Comparison of ENCODE assay signal across 8 mouse cellular contexts in the genomic region with DNA sequence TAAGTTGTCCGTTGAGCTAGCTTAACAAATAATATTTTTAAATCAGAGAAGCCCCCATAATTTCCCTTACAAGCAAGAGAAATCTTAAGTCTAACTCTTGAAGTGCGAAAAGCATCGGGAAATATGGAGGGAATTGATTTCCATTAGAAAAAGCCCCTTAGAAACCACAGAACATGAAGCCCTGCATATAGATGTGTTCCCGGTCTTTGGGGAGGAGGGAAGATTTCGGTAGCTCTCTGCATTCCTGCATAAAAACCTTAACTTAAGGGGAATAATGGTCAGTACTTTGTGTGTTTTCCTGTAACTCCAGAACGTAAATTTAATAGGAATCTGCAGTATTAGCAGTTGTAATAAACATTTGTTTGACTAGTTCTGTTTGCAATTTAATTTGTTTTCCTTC.
DNase-seq lines count a peak whose midpoint lies in the region; ATAC-seq and TF ChIP-seq lines count a peak whose summit lies in the region.

No protein-coding gene starts in this region.

- H3K27ac ChIP-seq in kidney, embryonic 14.5 days (ENCODE audit: low read depth, low read length) = peak overlapping the region; percentile 100
- no peak overlapping the region for H3K27ac ChIP-seq in cortical plate, adult 2 months (ENCODE audit: insufficient read depth, low read length)
- H3K27ac ChIP-seq in hindbrain, embryonic 16.5 days (ENCODE audit: low read depth, low read length) = peak overlapping the region; percentile 99
- H3K27ac ChIP-seq in midbrain, postnatal 0 days (ENCODE audit: low read depth, low read length) = peak overlapping the region; percentile 97

- no peak for ATAC-seq in kidney, embryonic 14.5 days (ENCODE audit: low FRiP score, low TSS enrichment)
- ATAC-seq in hindbrain, embryonic 16.5 days = no peak
- ATAC-seq in midbrain, postnatal 0 days (ENCODE audit: low FRiP score) = no peak
- ATAC-seq in activated CD4-positive, CD25-positive, alpha-beta regulatory T cell, adult 4 months = no peak

- peak overlapping the region; percentile 53 for H3K4me3 ChIP-seq in kidney, embryonic 14.5 days (ENCODE audit: low read length)
- H3K4me3 ChIP-seq in cortical plate, adult 2 months (ENCODE audit: insufficient read depth, low read length) = peak overlapping the region; percentile 43; the same call in 1 of the 2 replicates
- H3K4me3 ChIP-seq in hindbrain, embryonic 16.5 days (ENCODE audit: low read length) = peak overlapping the region; percentile 56
- peak overlapping the region; percentile 45 for H3K4me3 ChIP-seq in midbrain, postnatal 0 days (ENCODE audit: low read depth, low read length)

- H3K27me3 ChIP-seq in kidney, embryonic 14.5 days (ENCODE audit: control insufficient read depth, insufficient read depth, low read length) = no peaks in the 10 kb centered on the region
- H3K27me3 ChIP-seq in hindbrain, embryonic 16.5 days (replicated peaks; ENCODE audit: control insufficient read depth, insufficient read depth, low read length) = no peaks in the 10 kb centered on the region
- H3K27me3 ChIP-seq in midbrain, postnatal 0 days (ENCODE audit: insufficient read depth, low read length) = no peaks in the 10 kb centered on the region

- peak overlapping the region; percentile 75 for H3K4me2 ChIP-seq in kidney, embryonic 14.5 days (replicated peaks; ENCODE audit: low read depth, low read length)
- peak overlapping the region; percentile 69 for H3K4me2 ChIP-seq in hindbrain, embryonic 16.5 days (ENCODE audit: low read length)
- peak overlapping the region; percentile 66 for H3K4me2 ChIP-seq in midbrain, postnatal 0 days (ENCODE audit: low read depth, low read length, poor library complexity, severe bottlenecking)

- H3K36me3 ChIP-seq in kidney, embryonic 14.5 days (ENCODE audit: control insufficient read depth, insufficient read depth, low read length) = no peaks in the 10 kb centered on the region
- H3K36me3 ChIP-seq in hindbrain, embryonic 16.5 days (ENCODE audit: control insufficient read depth, insufficient read depth, low read length) = no peaks in the 10 kb centered on the region
- H3K36me3 ChIP-seq in midbrain, postnatal 0 days (ENCODE audit: insufficient read depth, low read length) = no peaks in the 10 kb centered on the region

- H3K4me1 ChIP-seq in kidney, embryonic 14.5 days (ENCODE audit: control insufficient read depth, insufficient read depth, low read length) = peaks cover 19% of the 10 kb centered on the region
- H3K4me1 ChIP-seq in cortical plate, adult 2 months (ENCODE audit: control insufficient read depth, insufficient read depth, low read length) = peaks cover 6% of the 10 kb centered on the region; the same call in 1 of the 2 replicates
- H3K4me1 ChIP-seq in hindbrain, embryonic 16.5 days (ENCODE audit: control insufficient read depth, insufficient read depth, low read depth, low read length) = peaks cover 14% of the 10 kb centered on the region
- peaks cover 13% of the 10 kb centered on the region; the same call in 1 of the 2 replicates for H3K4me1 ChIP-seq in midbrain, postnatal 0 days (ENCODE audit: insufficient read depth, low read length)

- TF ChIP-seq CTCF in cortical plate, adult 2 months (IDR thresholded peaks at IDR 0.05; ENCODE audit: extremely low read depth, insufficient read depth, low read length) = no peak
- TF ChIP-seq CTCF in midbrain, postnatal 0 days (IDR thresholded peaks at IDR 0.05) = no peak

- H3K9me3 ChIP-seq in kidney, embryonic 14.5 days (ENCODE audit: control insufficient read depth, low read length) = no peaks in the 10 kb centered on the region
- H3K9me3 ChIP-seq in hindbrain, embryonic 16.5 days (ENCODE audit: control insufficient read depth, low read length) = no peaks in the 10 kb centered on the region
- H3K9me3 ChIP-seq in midbrain, postnatal 0 days (ENCODE audit: low read length) = no peaks in the 10 kb centered on the region

- DNase-seq in kidney, adult 18-20 months = no peak
- peak; percentile 46 for DNase-seq in midbrain, postnatal 0 days (ENCODE audit: low spot score)
- DNase-seq in adrenal gland, adult 8-10 months = no peak
- DNase-seq in lung, postnatal 10 days = no peak

- peak overlapping the region; percentile 72 for H3K9ac ChIP-seq in kidney, embryonic 14.5 days (ENCODE audit: low read depth, low read length)
- peak overlapping the region; percentile 61 for H3K9ac ChIP-seq in hindbrain, embryonic 16.5 days (ENCODE audit: low read depth, low read length)
- H3K9ac ChIP-seq in midbrain, postnatal 0 days (replicated peaks; ENCODE audit: low read length, poor library complexity, severe bottlenecking) = peak overlapping the region; percentile 70

- under 1% methylated on average over 6 of the region's 6 CpGs for WGBS in kidney, embryonic 14.5 days
- WGBS in hindbrain, embryonic 16.5 days = 0% methylated on average over 6 of the region's 6 CpGs
- under 1% methylated on average over 6 of the region's 6 CpGs for WGBS in midbrain, postnatal 0 days

- TF ChIP-seq POLR2A in cortical plate, adult 2 months (IDR thresholded peaks at IDR 0.05; ENCODE audit: extremely low read depth, insufficient read depth, low read length) = no peak
